Mouse (Mus musculus) adrenal gland, postnatal 25 days (tissue): ENCODE measurements around the gene Pkib. TPM values are rescaled to one million over a fixed set of nuclear protein-coding genes. Genes with fewer than 3 reads are reported as not detected.

Experiments used
- DNase-seq: peaks from one replicate; pipeline ENCODE4 v3.0.0; 2021; ENCODE audit warnings: mixed read lengths
- long read RNA-seq: library from polyadenylated mRNA; stranded (forward); transcript quantifications from one replicate; pipeline ENCODE4 v2.0.0, GENCODE M21; 2021
- total RNA-seq: library from RNA; stranded (reverse); gene quantifications from 2 replicates; pipeline ENCODE4 v1.2.3, GENCODE M21; 2021

The Pkib gene
- total RNA-seq = 0.67 and 0.76 TPM in 2 replicates
- long read RNA-seq = 0 reads

- DNase-seq = peak; percentile 50
These were observed at the start of gene Pkib for GRCm38 (mm10) chr10:57631896-57632867. Pkib (plus strand) TSS chr10:57631981.

GRCm38 (mm10) chr10:57583927-57584326 lies 47.9 kb upstream of the Pkib start:
- no peak for DNase-seq

- DNase-seq = no peak
These were observed 37.5 kb upstream of the Pkib start for GRCm38 (mm10) chr10:57594266-57594665.

- DNase-seq = no peak
These were observed 34.6 kb upstream of the Pkib start for GRCm38 (mm10) chr10:57597172-57597571.

- DNase-seq = no peak
These were observed 28.8 kb upstream of the Pkib start for GRCm38 (mm10) chr10:57602951-57603350.

GRCm38 (mm10) chr10:57623311-57623710 lies 8.5 kb upstream of the Pkib start:
- no peak for DNase-seq

GRCm38 (mm10) chr10:57627773-57628172 lies 4.0 kb upstream of the Pkib start:
- no peak for DNase-seq

GRCm38 (mm10) chr10:57630557-57630956 lies 1.2 kb upstream of the Pkib start:
- no peak for DNase-seq

- no peak for DNase-seq
These were observed 1.1 kb downstream of the Pkib start for GRCm38 (mm10) chr10:57632868-57633240.

- DNase-seq = no peak
These were observed 5.2 kb downstream of the Pkib start for GRCm38 (mm10) chr10:57636970-57637369.

GRCm38 (mm10) chr10:57638250-57638649 lies 6.5 kb downstream of the Pkib start:
- DNase-seq = no peak

- no peak for DNase-seq
These were observed 7.8 kb downstream of the Pkib start for GRCm38 (mm10) chr10:57639540-57639939.

GRCm38 (mm10) chr10:57653297-57653696 lies 21.5 kb downstream of the Pkib start:
- no peak for DNase-seq

GRCm38 (mm10) chr10:57660505-57660904 lies 28.7 kb downstream of the Pkib start:
- DNase-seq = no peak

GRCm38 (mm10) chr10:57663758-57664157 lies 32.0 kb downstream of the Pkib start:
- peak; percentile 15 for DNase-seq

- DNase-seq = no peak
These were observed 32.5 kb downstream of the Pkib start for GRCm38 (mm10) chr10:57664253-57664652.

- no peak for DNase-seq
These were observed 44.0 kb downstream of the Pkib start for GRCm38 (mm10) chr10:57675740-57676139.

- DNase-seq = no peak
These were observed 56.2 kb downstream of the Pkib start for GRCm38 (mm10) chr10:57687999-57688398.

- DNase-seq = no peak
These were observed 58.4 kb downstream of the Pkib start for GRCm38 (mm10) chr10:57690161-57690560.

GRCm38 (mm10) chr10:57702246-57702645 lies 70.5 kb downstream of the Pkib start:
- no peak for DNase-seq

GRCm38 (mm10) chr10:57721035-57721434 lies 89.3 kb downstream of the Pkib start:
- no peak for DNase-seq

GRCm38 (mm10) chr10:57722363-57722762 lies 90.6 kb downstream of the Pkib start:
- DNase-seq = no peak

GRCm38 (mm10) chr10:57727666-57728065 lies 95.9 kb downstream of the Pkib start:
- DNase-seq = no peak

GRCm38 (mm10) chr10:57731672-57732071 lies 99.9 kb downstream of the Pkib start:
- DNase-seq = no peak
